Mouse (Mus musculus) forebrain, postnatal 0 days (tissue): ENCODE results near the gene Slc44a5. TPM values are rescaled to one million over a fixed set of nuclear protein-coding genes. Genes with fewer than 3 reads are reported as not detected.

Source experiments
- ATAC-seq: fragments of 200-750 bp; cut with Nextera tagmentation; 2 replicates; pipeline ENCODE4 v1.8.0; 2017; ENCODE audit warnings: mild to moderate bottlenecking, moderate library complexity
- DNase-seq: peaks from one replicate; pipeline ENCODE4 v3.0.0-alpha.2; 2015
- H3K27ac ChIP-seq: fragments of 300-500 bp; sonication (generic); 2 replicates; pipeline ENCODE4 v1.5.1; 2014; ENCODE audit warnings: low read depth, mild to moderate bottlenecking, antibody characterized with exemption, low read length, moderate library complexity, mixed read lengths
- H3K27me3 ChIP-seq: fragments of 300-500 bp; sonication (generic); 2 replicates; pipeline ENCODE4 v1.6.1; 2014; ENCODE audit warnings: mild to moderate bottlenecking, low read length, mixed read lengths; ENCODE audit not compliant: insufficient read depth
- H3K36me3 ChIP-seq: fragments of 300-500 bp; sonication (generic); 2 replicates; pipeline ENCODE4 v1.6.1; 2014; ENCODE audit warnings: mild to moderate bottlenecking, moderate library complexity; ENCODE audit not compliant: insufficient read depth
- H3K4me1 ChIP-seq: fragments of 300-500 bp; sonication (generic); 2 replicates; pipeline ENCODE4 v1.6.1; 2014; ENCODE audit warnings: antibody characterized with exemption; ENCODE audit not compliant: insufficient read depth
- H3K4me2 ChIP-seq: fragments of 300-500 bp; sonication (generic); 2 replicates; pipeline ENCODE4 v1.6.1; 2014; ENCODE audit warnings: low read depth, mild to moderate bottlenecking, moderate library complexity
- H3K4me3 ChIP-seq: fragments of 300-500 bp; sonication (generic); 2 replicates; pipeline ENCODE4 v1.5.1; 2014; ENCODE audit warnings: low read depth, low read length, mixed read lengths
- H3K9ac ChIP-seq: fragments of 300-500 bp; sonication (generic); 2 replicates; pipeline ENCODE4 v1.6.1; 2014; ENCODE audit warnings: mild to moderate bottlenecking
- H3K9me3 ChIP-seq: fragments of 300-500 bp; sonication (generic); 2 replicates; pipeline ENCODE4 v1.6.1; 2016; ENCODE audit warnings: low read length
- CTCF ChIP-seq: sonication (generic); IDR thresholded peaks from 2 replicates; pipeline ENCODE4 v1.5.1; 2016; ENCODE audit warnings: antibody characterized with exemption, control low read depth, low read depth
- WGBS: fragments of 180-500 bp; shearing (Covaris S2); extraction: QIAGEN DNeasy Blood & Tissue Kit; methylation state at CpG from one replicate; pipeline ENCODE4 v1.1.7; 2014; 5-methylcytosine and 5-hydroxymethylcytosine counted together
- polyA plus RNA-seq: library from polyadenylated mRNA; unstranded; fragments of >200 nt; fragmentation: Nextera tagmentation; extraction: Ambion mirVana; gene quantifications from 2 replicates; pipeline ENCODE4 v1.2.1, GENCODE M21; 2015
- total RNA-seq: library from RNA; depleted of rRNA; stranded (reverse); fragments of >200 nt; gene quantifications from 2 replicates; pipeline ENCODE4 v1.2.3, GENCODE M21; 2014

Slc44a5 gene
- total and polyA plus RNA-seq, 2 experiments from 2014 or later = 8.4 to 39.5 TPM

- peaks cover 5% of the 10 kb centered on the region; the same call in 1 of the 2 replicates for H3K4me1 ChIP-seq
- no peaks in the 10 kb centered on the region for H3K27me3 ChIP-seq
- DNase-seq (no peak), ATAC-seq (no peak)
- TF ChIP-seq CTCF = no peak
- H3K27ac ChIP-seq = no peak overlapping the region
- no peak overlapping the region for H3K4me3 ChIP-seq
- H3K9ac ChIP-seq = no peak overlapping the region
- no peaks in the 10 kb centered on the region for H3K36me3 ChIP-seq
- no peaks in the 10 kb centered on the region for H3K9me3 ChIP-seq
- WGBS = 68% methylated on average over 10 of the region's 10 CpGs
- no peak overlapping the region for H3K4me2 ChIP-seq
Measured at GRCm38 (mm10) chr3:154193189-154193840, 220.1 kb downstream of the Slc44a5 start.

- Histone ChIP-seq H3K36me3 (no peaks in the 10 kb centered on the region), H3K4me2 (no peak overlapping the region), H3K4me3 (no peak overlapping the region), H3K9ac (no peak overlapping the region), H3K27ac (no peak overlapping the region), H3K27me3 (no peaks in the 10 kb centered on the region), H3K4me1 (no peaks in the 10 kb centered on the region), H3K9me3 (no peaks in the 10 kb centered on the region)
- TF ChIP-seq CTCF = no peak
- ATAC-seq = peak; percentile 47; the same call in 1 of the 2 replicates
- WGBS = 40% methylated on average over 8 of the region's 8 CpGs
- DNase-seq = no peak
Measured at GRCm38 (mm10) chr3:154200422-154200828, 227.2 kb downstream of the Slc44a5 start.

GRCm38 (mm10) chr3:154201796-154202195 lies 228.6 kb downstream of the Slc44a5 start:
- H3K9me3 ChIP-seq = no peaks in the 10 kb centered on the region
- DNase-seq (no peak), ATAC-seq (no peak)
- H3K9ac ChIP-seq = no peak overlapping the region
- H3K36me3 ChIP-seq = no peaks in the 10 kb centered on the region
- H3K4me2 ChIP-seq = no peak overlapping the region
- no peak for TF ChIP-seq CTCF
- no peak overlapping the region for H3K27ac ChIP-seq
- no peaks in the 10 kb centered on the region for H3K4me1 ChIP-seq
- WGBS = 58% methylated on average over 12 of the region's 12 CpGs
- H3K4me3 ChIP-seq = no peak overlapping the region
- no peaks in the 10 kb centered on the region for H3K27me3 ChIP-seq

GRCm38 (mm10) chr3:154202383-154202782 lies 229.1 kb downstream of the Slc44a5 start:
- no peak overlapping the region for H3K27ac ChIP-seq
- 81% methylated on average over 13 of the region's 13 CpGs for WGBS
- no peaks in the 10 kb centered on the region for H3K27me3 ChIP-seq
- H3K4me2 ChIP-seq = no peak overlapping the region
- H3K9me3 ChIP-seq = no peaks in the 10 kb centered on the region
- no peaks in the 10 kb centered on the region for H3K36me3 ChIP-seq
- no peak overlapping the region for H3K9ac ChIP-seq
- no peaks in the 10 kb centered on the region for H3K4me1 ChIP-seq
- ATAC-seq (no peak), DNase-seq (no peak)
- no peak for TF ChIP-seq CTCF
- H3K4me3 ChIP-seq = no peak overlapping the region

GRCm38 (mm10) chr3:154208479-154208878 lies 235.2 kb downstream of the Slc44a5 start:
- Histone ChIP-seq H3K9me3 (no peaks in the 10 kb centered on the region), H3K4me2 (no peak overlapping the region), H3K36me3 (no peaks in the 10 kb centered on the region), H3K4me1 (no peaks in the 10 kb centered on the region), H3K4me3 (no peak overlapping the region), H3K27me3 (no peaks in the 10 kb centered on the region), H3K27ac (no peak overlapping the region), H3K9ac (no peak overlapping the region)
- no peak for DNase-seq
- no peak for ATAC-seq
- TF ChIP-seq CTCF = no peak
- WGBS = 93% methylated on average over 2 of the region's 2 CpGs

- H3K4me3 ChIP-seq = no peak overlapping the region
- DNase-seq (no peak), ATAC-seq (no peak)
- H3K36me3 ChIP-seq = no peaks in the 10 kb centered on the region
- no peak overlapping the region for H3K9ac ChIP-seq
- 51% methylated on average over 4 of the region's 4 CpGs for WGBS
- no peak overlapping the region for H3K27ac ChIP-seq
- H3K27me3 ChIP-seq = no peaks in the 10 kb centered on the region
- no peak for TF ChIP-seq CTCF
- H3K4me2 ChIP-seq = no peak overlapping the region
- no peaks in the 10 kb centered on the region for H3K9me3 ChIP-seq
- no peaks in the 10 kb centered on the region for H3K4me1 ChIP-seq
Measured at GRCm38 (mm10) chr3:154209201-154209754, 236.0 kb downstream of the Slc44a5 start.

- Histone ChIP-seq H3K9me3 (no peaks in the 10 kb centered on the region), H3K9ac (no peak overlapping the region), H3K4me1 (no peaks in the 10 kb centered on the region), H3K27ac (no peak overlapping the region), H3K4me3 (no peak overlapping the region), H3K27me3 (no peaks in the 10 kb centered on the region), H3K4me2 (no peak overlapping the region), H3K36me3 (no peaks in the 10 kb centered on the region)
- WGBS = 17% methylated on average over 4 of the region's 4 CpGs
- no peak for TF ChIP-seq CTCF
- DNase-seq = no peak
- ATAC-seq = no peak
Measured at GRCm38 (mm10) chr3:154209776-154210430, 236.7 kb downstream of the Slc44a5 start.
